Mouse (Mus musculus) stomach, embryonic 16.5 days (tissue): ENCODE data around the gene Hunk. TPM values are rescaled to one million over a fixed set of nuclear protein-coding genes. Genes with fewer than 3 reads are reported as not detected.

Source experiments
- ATAC-seq: fragments of 200-750 bp; cut with Nextera tagmentation; 2 replicates; pipeline ENCODE4 v1.8.0; 2017; ENCODE audit warnings: moderate number of reproducible peaks, moderate TSS enrichment; ENCODE audit not compliant: insufficient read depth, low FRiP score
- H3K27ac ChIP-seq: fragments of 300-500 bp; sonication (generic); 2 replicates; pipeline ENCODE4 v1.5.1; 2014; ENCODE audit warnings: low read length
- H3K27me3 ChIP-seq: fragments of 300-500 bp; sonication (generic); 2 replicates; pipeline ENCODE4 v1.6.1; 2014; ENCODE audit warnings: low read length, control low read depth, mixed read lengths; ENCODE audit not compliant: control insufficient read depth, insufficient read depth
- H3K36me3 ChIP-seq: fragments of 300-500 bp; sonication (generic); 2 replicates; pipeline ENCODE4 v1.6.1; 2014; ENCODE audit warnings: low read length; ENCODE audit not compliant: control insufficient read depth, insufficient read depth
- H3K4me1 ChIP-seq: fragments of 300-500 bp; sonication (generic); 2 replicates; pipeline ENCODE4 v1.6.1; 2014; ENCODE audit warnings: low read length, control low read depth, mixed read lengths; ENCODE audit not compliant: control insufficient read depth, insufficient read depth
- H3K4me2 ChIP-seq: fragments of 300-500 bp; sonication (generic); 2 replicates; pipeline ENCODE4 v1.6.1; 2014; ENCODE audit warnings: low read depth, low read length, mixed read lengths
- H3K4me3 ChIP-seq: fragments of 300-500 bp; sonication (generic); replicated peaks from 2 replicates; pipeline ENCODE4 v1.5.1; 2014; ENCODE audit warnings: mild to moderate bottlenecking, low read length
- H3K9ac ChIP-seq: fragments of 300-500 bp; sonication (generic); 2 replicates; pipeline ENCODE4 v1.6.1; 2014; ENCODE audit warnings: low read length
- H3K9me3 ChIP-seq: fragments of 300-500 bp; sonication (generic); replicated peaks from 2 replicates; pipeline ENCODE4 v1.6.1; 2016; ENCODE audit warnings: low read length, control low read depth; ENCODE audit not compliant: control insufficient read depth
- WGBS: fragments of 180-500 bp; shearing (Covaris S2); extraction: QIAGEN DNeasy Blood & Tissue Kit; methylation state at CpG from one replicate; pipeline ENCODE4 v1.1.7; 2014; 5-methylcytosine and 5-hydroxymethylcytosine counted together
- polyA plus RNA-seq: library from polyadenylated mRNA; unstranded; fragments of >200 nt; fragmentation: Nextera tagmentation; extraction: Ambion mirVana; gene quantifications from 2 replicates; pipeline ENCODE4 v1.2.1, GENCODE M21; 2015

Hunk gene
- polyA plus RNA-seq, 1 experiment from 2014 or later, result 6.0 TPM

GRCm38 (mm10) chr16:90541191-90541590 lies 155.4 kb downstream of the Hunk start:
- Histone ChIP-seq H3K27ac (no peak overlapping the region), H3K27me3 (no peaks in the 10 kb centered on the region), H3K4me1 (0 out of 2 replicates have a peak, but pooled peaks cover 10% of the 10 kb centered on the region), H3K9me3 (no peaks in the 10 kb centered on the region), H3K36me3 (no peaks in the 10 kb centered on the region), H3K9ac (no peak overlapping the region), H3K4me3 (no peak overlapping the region), H3K4me2 (no peak overlapping the region)
- 82% methylated on average over 2 of the region's 2 CpGs for WGBS
- no peak for ATAC-seq

GRCm38 (mm10) chr16:90542383-90542782 lies 156.6 kb downstream of the Hunk start:
- H3K9ac ChIP-seq, result no peak overlapping the region
- no peak for ATAC-seq
- no peaks in the 10 kb centered on the region for H3K27me3 ChIP-seq
- H3K9me3 ChIP-seq, result no peaks in the 10 kb centered on the region
- no peak overlapping the region for H3K4me2 ChIP-seq
- no peak overlapping the region for H3K4me3 ChIP-seq
- no peaks in the 10 kb centered on the region for H3K36me3 ChIP-seq
- H3K27ac ChIP-seq, result no peak overlapping the region
- WGBS, result 61% methylated on average over 10 of the region's 10 CpGs
- H3K4me1 ChIP-seq, result 0 out of 2 replicates have a peak, but pooled peaks cover 10% of the 10 kb centered on the region

DNA sequence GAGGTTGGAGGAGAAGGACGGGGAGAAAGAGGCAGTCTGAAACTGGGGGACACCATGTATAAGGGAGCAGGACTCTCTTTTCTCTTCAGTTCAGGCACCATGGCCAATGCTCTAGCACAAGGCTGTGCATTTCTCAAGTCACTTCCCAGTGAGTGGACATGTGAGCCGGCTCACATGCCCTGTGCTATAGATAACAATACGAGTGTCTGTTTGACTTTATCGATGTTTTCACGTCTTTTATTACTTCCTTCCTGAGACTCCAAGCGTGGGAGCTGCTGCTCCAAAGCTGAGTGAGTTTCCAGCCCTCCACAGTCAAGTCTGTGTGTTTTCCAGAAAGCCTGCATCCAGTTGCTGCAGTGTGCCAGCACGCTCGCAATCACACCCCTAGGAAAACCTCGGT lies 158.4 kb downstream of the Hunk start:
- Histone ChIP-seq H3K36me3 (no peaks in the 10 kb centered on the region), H3K4me3 (no peak overlapping the region), H3K9me3 (no peaks in the 10 kb centered on the region), H3K27ac (no peak overlapping the region), H3K27me3 (no peaks in the 10 kb centered on the region), H3K9ac (no peak overlapping the region), H3K4me2 (no peak overlapping the region), H3K4me1 (0 out of 2 replicates have a peak, but pooled peaks cover 10% of the 10 kb centered on the region)
- no peak for ATAC-seq
- 47% methylated on average over 9 of the region's 9 CpGs for WGBS

GRCm38 (mm10) chr16:90545509-90545908 lies 159.7 kb downstream of the Hunk start:
- Histone ChIP-seq H3K36me3 (no peaks in the 10 kb centered on the region), H3K9ac (no peak overlapping the region), H3K4me3 (no peak overlapping the region), H3K27ac (no peak overlapping the region), H3K27me3 (no peaks in the 10 kb centered on the region), H3K4me1 (0 out of 2 replicates have a peak, but pooled peaks cover 10% of the 10 kb centered on the region), H3K4me2 (no peak overlapping the region), H3K9me3 (no peaks in the 10 kb centered on the region)
- no peak for ATAC-seq
- WGBS, result 50% methylated on average over 3 of the region's 3 CpGs

DNA sequence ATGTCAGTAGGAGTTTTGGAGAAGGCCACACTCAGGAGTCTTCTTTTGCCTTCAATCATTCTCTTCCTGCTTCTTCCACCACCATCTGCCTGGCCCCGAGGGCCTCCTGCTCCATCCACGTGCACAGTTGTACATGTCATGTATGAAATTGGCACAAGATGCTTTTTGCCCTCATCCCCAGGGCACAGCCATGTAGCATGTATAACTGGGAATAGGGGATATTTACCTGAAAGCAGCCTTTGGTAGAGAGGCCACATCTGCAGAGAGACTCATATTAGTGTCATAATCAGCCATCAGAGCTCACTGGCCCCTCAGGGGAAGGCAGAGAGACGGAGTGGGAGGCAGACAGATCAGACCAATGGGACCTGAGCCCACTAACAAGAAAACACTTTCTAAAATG lies 160.8 kb downstream of the Hunk start:
- H3K27ac ChIP-seq, result no peak overlapping the region
- H3K4me1 ChIP-seq, result 0 out of 2 replicates have a peak, but pooled peaks cover 10% of the 10 kb centered on the region
- no peak overlapping the region for H3K4me2 ChIP-seq
- ATAC-seq, result no peak
- H3K27me3 ChIP-seq, result no peaks in the 10 kb centered on the region
- H3K9me3 ChIP-seq, result no peaks in the 10 kb centered on the region
- WGBS, result 92% methylated on average over 3 of the region's 3 CpGs
- H3K9ac ChIP-seq, result no peak overlapping the region
- no peak overlapping the region for H3K4me3 ChIP-seq
- no peaks in the 10 kb centered on the region for H3K36me3 ChIP-seq

DNA sequence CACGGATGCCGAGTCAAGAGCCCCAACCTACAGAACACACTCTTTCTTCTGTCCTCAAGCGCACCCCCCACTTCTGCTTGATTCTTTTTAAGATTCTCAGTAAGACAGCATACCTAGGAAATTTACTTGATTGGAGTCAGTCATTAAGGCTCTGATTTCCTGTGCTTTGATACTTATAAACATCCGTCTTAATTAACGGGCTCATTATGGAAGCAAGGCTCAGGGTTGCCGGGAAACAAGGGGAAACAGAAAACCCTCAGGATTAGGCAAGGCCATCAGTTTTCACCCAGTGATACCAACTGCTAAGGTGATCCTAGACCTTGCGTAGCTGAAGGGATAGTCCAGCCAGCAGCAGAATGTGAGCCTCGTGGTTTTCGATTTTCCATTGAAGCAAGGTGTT lies 162.2 kb downstream of the Hunk start:
- H3K4me1 ChIP-seq, result 0 out of 2 replicates have a peak, but pooled peaks cover 10% of the 10 kb centered on the region
- no peaks in the 10 kb centered on the region for H3K36me3 ChIP-seq
- 75% methylated on average over 9 of the region's 9 CpGs for WGBS
- no peak for ATAC-seq
- no peaks in the 10 kb centered on the region for H3K27me3 ChIP-seq
- no peak overlapping the region for H3K4me3 ChIP-seq
- no peak overlapping the region for H3K9ac ChIP-seq
- H3K27ac ChIP-seq, result no peak overlapping the region
- no peak overlapping the region for H3K4me2 ChIP-seq
- no peaks in the 10 kb centered on the region for H3K9me3 ChIP-seq

Other genes starting within 250 kb of the Hunk start
- gene Tiam1, start 242.2 kb upstream of the Hunk start, polyA plus RNA-seq, result 22.6 and 24.1 TPM in 2 replicates
- 989 and 1,059 TPM in 2 replicates for gene Sod1, start 165.3 kb upstream of the Hunk start, polyA plus RNA-seq
- 12.8 and 15.1 TPM in 2 replicates for gene Scaf4, start 101.5 kb upstream of the Hunk start, polyA plus RNA-seq